Comparison of ENCODE assay signal across 26 mouse cellular contexts in genomic region chr2:168354397-168354796, GRCm38 (mm10).
DNase-seq lines count a peak whose midpoint lies in the region; ATAC-seq and TF ChIP-seq lines count a peak whose summit lies in the region.
"Had no signal": no experiment of that assay in that cellular context is flagged by ENCODE, and none has a peak within 500 bp of the region (broad histone marks: within the 10 kb centered on the region; RNA-seq: fewer than 3 reads in every experiment).

No protein-coding gene starts in this region.

- no peak overlapping the region for H3K27ac ChIP-seq in hindbrain, embryonic 15.5 days (replicated peaks)
- H3K27ac ChIP-seq in hindbrain, embryonic 10.5 days = no peak overlapping the region
- H3K27ac ChIP-seq in thymus, adult 2 months (ENCODE audit: control insufficient read depth, insufficient read depth, low read length) = no peak overlapping the region
- H3K27ac ChIP-seq in midbrain, embryonic 13.5 days = peak overlapping the region; percentile 47
- H3K27ac ChIP-seq: embryonic facial prominence, embryonic 15.5 days; forebrain, embryonic 12.5 days; hindbrain, postnatal 0 days; intestine, embryonic 15.5 days; liver, embryonic 12.5 days; neural tube, embryonic 13.5 days had no signal

- no peaks in the 10 kb centered on the region for H3K27me3 ChIP-seq in hindbrain, embryonic 15.5 days
- H3K27me3 ChIP-seq in hindbrain, embryonic 10.5 days (ENCODE audit: insufficient read depth, poor library complexity, severe bottlenecking) = 0 out of 2 replicates have a peak, but pooled peaks cover 3% of the 10 kb centered on the region
- no peaks in the 10 kb centered on the region for H3K27me3 ChIP-seq in thymus, adult 2 months (ENCODE audit: control insufficient read depth, insufficient read depth, low read length)
- no peaks in the 10 kb centered on the region for H3K27me3 ChIP-seq in midbrain, embryonic 13.5 days
- H3K27me3 ChIP-seq: intestine, embryonic 15.5 days; liver, embryonic 12.5 days; neural tube, embryonic 13.5 days had no signal

- H3K36me3 ChIP-seq in hindbrain, embryonic 15.5 days = no peaks in the 10 kb centered on the region
- no peaks in the 10 kb centered on the region for H3K36me3 ChIP-seq in hindbrain, embryonic 10.5 days
- no peaks in the 10 kb centered on the region for H3K36me3 ChIP-seq in thymus, adult 2 months (ENCODE audit: control insufficient read depth, insufficient read depth, low read length)
- H3K36me3 ChIP-seq in midbrain, embryonic 13.5 days = no peaks in the 10 kb centered on the region
- H3K36me3 ChIP-seq: embryonic facial prominence, embryonic 15.5 days; forebrain, embryonic 12.5 days; G1E; intestine, embryonic 15.5 days; liver, embryonic 12.5 days; neural tube, embryonic 13.5 days had no signal

- H3K4me2 ChIP-seq in hindbrain, embryonic 15.5 days = no peak overlapping the region
- H3K4me2 ChIP-seq in midbrain, embryonic 13.5 days (replicated peaks) = no peak overlapping the region
- H3K4me2 ChIP-seq: embryonic facial prominence, embryonic 15.5 days; forebrain, embryonic 12.5 days; intestine, embryonic 15.5 days; liver, embryonic 12.5 days; neural tube, embryonic 13.5 days had no signal

- 46% methylated on average over 10 of the region's 10 CpGs for WGBS in hindbrain, embryonic 15.5 days
- WGBS in hindbrain, embryonic 10.5 days = 70% methylated on average over 10 of the region's 10 CpGs
- 5% methylated on average over 10 of the region's 10 CpGs for WGBS in thymus, adult 2 months
- 36% methylated on average over 10 of the region's 10 CpGs for WGBS in midbrain, embryonic 13.5 days

- no peak for DNase-seq in hindbrain, embryonic 10.5 days (ENCODE audit: low spot score)
- DNase-seq in thymus, postnatal 25 days = peak; percentile 2
- no peak for DNase-seq in thymus, adult 2 months
- peak; percentile 16 for DNase-seq in thymus, postnatal 4 days
- DNase-seq in lung, postnatal 10 days = no peak
- DNase-seq in adrenal gland, postnatal 14 days = no peak
- DNase-seq: adrenal gland, postnatal 10 days; cerebellum, adult 11-12 months; cerebellum, adult 9-11 months; gastrocnemius, postnatal 10 days; heart, postnatal 14 days; kidney, postnatal 14 days; liver, postnatal 0 days; right cerebral cortex, adult 18-20 months; spleen, adult 18-20 months had no signal

- TF ChIP-seq CTCF in thymus, adult 2 months (IDR thresholded peaks at IDR 0.05; ENCODE audit: borderline replicate concordance, control insufficient read depth, extremely low read depth, insufficient read depth, low read length, poor library complexity) = no peak

- no peaks in the 10 kb centered on the region for H3K9me3 ChIP-seq in hindbrain, embryonic 15.5 days
- no peaks in the 10 kb centered on the region for H3K9me3 ChIP-seq in hindbrain, embryonic 10.5 days
- no peaks in the 10 kb centered on the region for H3K9me3 ChIP-seq in midbrain, embryonic 13.5 days
- H3K9me3 ChIP-seq: embryonic facial prominence, embryonic 15.5 days; forebrain, embryonic 12.5 days; intestine, embryonic 15.5 days; liver, embryonic 12.5 days; neural tube, embryonic 13.5 days had no signal

- no peak overlapping the region for H3K4me3 ChIP-seq in hindbrain, embryonic 15.5 days
- no peak overlapping the region for H3K4me3 ChIP-seq in hindbrain, embryonic 10.5 days
- H3K4me3 ChIP-seq in thymus, adult 2 months (ENCODE audit: control insufficient read depth, insufficient read depth, low read length) = no peak overlapping the region
- no peak overlapping the region for H3K4me3 ChIP-seq in midbrain, embryonic 13.5 days (replicated peaks)
- H3K4me3 ChIP-seq: embryonic facial prominence, embryonic 15.5 days; forebrain, embryonic 12.5 days; intestine, embryonic 15.5 days; liver, embryonic 12.5 days; myocyte; neural tube, embryonic 13.5 days had no signal

- H3K9ac ChIP-seq in hindbrain, embryonic 15.5 days = no peak overlapping the region
- H3K9ac ChIP-seq in midbrain, embryonic 13.5 days (replicated peaks) = no peak overlapping the region
- H3K9ac ChIP-seq: embryonic facial prominence, embryonic 15.5 days; forebrain, embryonic 12.5 days; intestine, embryonic 15.5 days; liver, embryonic 12.5 days; liver, postnatal 0 days; neural tube, embryonic 13.5 days had no signal

- ATAC-seq in hindbrain, embryonic 15.5 days (ENCODE audit: low FRiP score, low read depth) = 0 out of 2 replicates have a peak, but pooled peaks have one; percentile 65
- peak; percentile 77 for ATAC-seq in midbrain, embryonic 13.5 days
- ATAC-seq: hindbrain, postnatal 0 days; intestine, embryonic 15.5 days; liver, embryonic 12.5 days; liver, postnatal 0 days; lung, postnatal 0 days had no signal

- TF ChIP-seq POLR2A in thymus, adult 2 months (IDR thresholded peaks at IDR 0.05; ENCODE audit: control insufficient read depth, extremely low read depth, insufficient read depth, low read length, poor library complexity) = no peak

- H3K4me1 ChIP-seq in hindbrain, embryonic 15.5 days (replicated peaks) = peaks cover 12% of the 10 kb centered on the region; the same call in 1 of the 2 replicates
- peaks cover 24% of the 10 kb centered on the region for H3K4me1 ChIP-seq in hindbrain, embryonic 10.5 days (replicated peaks)
- H3K4me1 ChIP-seq in thymus, adult 2 months (replicated peaks; ENCODE audit: control insufficient read depth, insufficient read depth, low read length) = peaks cover 23% of the 10 kb centered on the region
- peaks cover 25% of the 10 kb centered on the region for H3K4me1 ChIP-seq in midbrain, embryonic 13.5 days (replicated peaks)
- H3K4me1 ChIP-seq: embryonic facial prominence, embryonic 15.5 days; liver, embryonic 12.5 days had no signal

Comparison
In these comparisons a context has a peak if more than half of its experiments do, and no peak if none do; other contexts are left out.
1. DNase-seq: peak in thymus, postnatal 25 days (single experiment) and thymus, postnatal 4 days (single experiment); none in hindbrain, embryonic 10.5 days (single experiment), thymus, adult 2 months (single experiment), lung, postnatal 10 days (single experiment) and adrenal gland, postnatal 14 days (single experiment).